Mouse (Mus musculus) gastrocnemius, postnatal 4 days (tissue): ENCODE measurements around the gene Fam107b. TPM values are rescaled to one million over a fixed set of nuclear protein-coding genes. Genes with fewer than 3 reads are reported as not detected.

ENCODE experiments used
- DNase-seq, 2 experiments: peaks; one replicate each; pipeline ENCODE4 v3.0.0; 2021 to 2022; ENCODE audit warnings: low spot score in 2 of 2, mixed read lengths in 2 of 2
- total RNA-seq, 2 experiments: library from RNA; stranded (reverse); gene quantifications; 2 replicates each; pipeline ENCODE4 v1.2.3; 2021

Fam107b gene
- total RNA-seq, 2 experiments from 2014 or later, result 14.4 to 24.7 TPM

- DNase-seq, result no peak
These were observed 199.6 kb downstream of the Fam107b start for GRCm38 (mm10) chr2:3769786-3770318.

- DNase-seq, result no peak
These were observed 200.1 kb downstream of the Fam107b start for GRCm38 (mm10) chr2:3770383-3770782.

- DNase-seq, result no peak
These were observed 201.2 kb downstream of the Fam107b start for GRCm38 (mm10) chr2:3771483-3771882.

GRCm38 (mm10) chr2:3773089-3773488 lies 202.8 kb downstream of the Fam107b start:
- no peak for DNase-seq

- no peak for DNase-seq
These were observed 205.3 kb downstream of the Fam107b start for GRCm38 (mm10) chr2:3775569-3775968.

- no peak for DNase-seq
These were observed 205.8 kb downstream of the Fam107b start for GRCm38 (mm10) chr2:3776045-3776444.

- DNase-seq, result no peak
These were observed 207.4 kb downstream of the Fam107b start for GRCm38 (mm10) chr2:3777696-3778095.

- no peak for DNase-seq
These were observed 215.3 kb downstream of the Fam107b start for GRCm38 (mm10) chr2:3785546-3785945.

- no peak for DNase-seq
These were observed 217.6 kb downstream of the Fam107b start for GRCm38 (mm10) chr2:3787752-3788423.

- DNase-seq, result no peak
These were observed 218.1 kb downstream of the Fam107b start for GRCm38 (mm10) chr2:3788424-3788786.

GRCm38 (mm10) chr2:3796543-3796942 lies 226.3 kb downstream of the Fam107b start:
- no peak for DNase-seq

GRCm38 (mm10) chr2:3799767-3800554 lies 229.7 kb downstream of the Fam107b start:
- peak in 1 of 2 experiments; percentile 20 for DNase-seq

- DNase-seq, result no peak
These were observed 230.2 kb downstream of the Fam107b start for GRCm38 (mm10) chr2:3800555-3800878.

GRCm38 (mm10) chr2:3805742-3806141 lies 235.5 kb downstream of the Fam107b start:
- no peak for DNase-seq

GRCm38 (mm10) chr2:3810321-3810720 lies 240.0 kb downstream of the Fam107b start:
- no peak for DNase-seq

GRCm38 (mm10) chr2:3816142-3816609 lies 245.9 kb downstream of the Fam107b start:
- peak in 1 of 2 experiments; percentile 37 for DNase-seq

- no peak for DNase-seq
These were observed 247.3 kb downstream of the Fam107b start for GRCm38 (mm10) chr2:3817626-3818025.

GRCm38 (mm10) chr2:3822483-3823455 lies 252.5 kb downstream of the Fam107b start:
- DNase-seq, result no peak
